Mouse (Mus musculus) fat pad, adult 2 months (tissue): Measurements from ENCODE around the gene Lgals4.
A peak's percentile ranks its signal among the peaks of the same experiment; 100 is the strongest.

Experiments
- DNase-seq: peaks from one replicate; pipeline ENCODE4 v3.0.0-alpha.2; 2011; ENCODE audit warnings: low read depth, low spot score; ENCODE audit errors: extremely low read depth

Gene Lgals4

DNA sequence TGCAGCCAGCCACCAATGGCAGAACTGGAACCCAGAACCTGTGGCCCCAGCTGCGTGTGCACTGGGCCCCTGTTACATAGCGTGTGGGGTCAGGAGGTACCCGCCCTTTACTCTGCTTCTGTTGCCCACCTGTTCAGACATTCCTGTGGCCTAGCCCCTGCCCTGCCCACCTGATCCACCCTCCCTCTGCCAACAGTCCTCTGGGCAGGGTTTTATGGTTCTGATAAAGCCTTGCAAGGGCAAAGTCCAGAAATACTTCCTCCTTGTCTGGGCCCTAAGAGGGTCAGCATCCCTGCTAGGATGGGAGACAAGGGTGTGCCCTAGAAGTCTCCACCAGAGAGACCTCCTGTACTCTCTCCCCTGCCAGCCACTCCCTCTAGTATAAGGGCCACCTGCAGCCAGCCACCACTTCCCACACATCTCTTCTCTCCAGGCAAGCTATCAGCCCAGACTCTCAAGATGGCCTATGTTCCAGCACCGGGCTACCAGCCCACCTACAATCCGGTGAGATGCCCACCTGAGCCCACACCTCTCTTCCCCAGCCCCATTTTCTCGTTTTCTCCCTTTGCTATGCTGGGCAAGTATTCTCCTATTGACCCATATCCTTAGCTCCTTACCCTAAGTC lies at the start of gene Lgals4:
TSS of gene Lgals4 (plus strand) at position 132 of the 625 bp plus-strand sequence.
- no peak for DNase-seq

DNA sequence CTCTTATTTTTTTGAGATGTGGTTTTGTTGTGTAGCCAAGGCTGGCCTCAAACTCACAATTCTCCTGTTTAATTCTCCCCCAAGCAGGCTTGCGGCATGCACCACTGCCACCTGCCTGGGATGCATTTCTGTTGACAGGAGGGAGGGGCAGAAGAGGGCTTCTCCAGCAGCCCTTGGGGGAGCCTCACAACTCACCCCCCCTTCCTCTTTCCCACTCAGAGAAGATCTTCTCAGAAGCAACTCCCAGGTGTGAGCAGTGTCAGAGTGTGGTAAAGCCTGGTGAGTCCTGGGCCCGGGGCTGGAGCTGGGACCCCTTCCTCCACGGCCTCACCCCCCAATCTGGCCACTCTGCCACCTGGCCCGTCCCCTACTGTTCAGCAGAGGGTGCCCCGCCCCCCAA lies 48.5 kb upstream of the Lgals4 start:
- DNase-seq: no peak

DNA sequence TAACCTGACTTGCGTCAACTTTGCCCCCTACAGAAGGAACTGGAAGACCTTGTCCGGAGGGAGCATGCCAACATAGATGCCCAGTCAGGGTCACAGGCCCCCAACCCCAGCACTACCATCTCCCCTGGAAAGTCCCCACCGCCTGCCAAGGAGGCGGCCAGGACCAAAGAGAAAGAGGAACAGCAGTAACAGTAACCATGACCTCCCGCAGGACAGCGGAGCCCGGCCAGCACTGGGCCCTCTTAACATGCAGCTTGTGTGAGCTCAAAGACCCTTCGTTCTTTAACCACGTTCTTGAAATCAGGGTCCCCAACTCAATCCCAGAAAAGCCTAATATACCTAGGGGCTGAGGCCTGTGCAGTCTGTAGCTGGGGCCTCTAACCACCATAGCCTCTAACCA lies 45.8 kb upstream of the Lgals4 start:
- no peak for DNase-seq

DNA sequence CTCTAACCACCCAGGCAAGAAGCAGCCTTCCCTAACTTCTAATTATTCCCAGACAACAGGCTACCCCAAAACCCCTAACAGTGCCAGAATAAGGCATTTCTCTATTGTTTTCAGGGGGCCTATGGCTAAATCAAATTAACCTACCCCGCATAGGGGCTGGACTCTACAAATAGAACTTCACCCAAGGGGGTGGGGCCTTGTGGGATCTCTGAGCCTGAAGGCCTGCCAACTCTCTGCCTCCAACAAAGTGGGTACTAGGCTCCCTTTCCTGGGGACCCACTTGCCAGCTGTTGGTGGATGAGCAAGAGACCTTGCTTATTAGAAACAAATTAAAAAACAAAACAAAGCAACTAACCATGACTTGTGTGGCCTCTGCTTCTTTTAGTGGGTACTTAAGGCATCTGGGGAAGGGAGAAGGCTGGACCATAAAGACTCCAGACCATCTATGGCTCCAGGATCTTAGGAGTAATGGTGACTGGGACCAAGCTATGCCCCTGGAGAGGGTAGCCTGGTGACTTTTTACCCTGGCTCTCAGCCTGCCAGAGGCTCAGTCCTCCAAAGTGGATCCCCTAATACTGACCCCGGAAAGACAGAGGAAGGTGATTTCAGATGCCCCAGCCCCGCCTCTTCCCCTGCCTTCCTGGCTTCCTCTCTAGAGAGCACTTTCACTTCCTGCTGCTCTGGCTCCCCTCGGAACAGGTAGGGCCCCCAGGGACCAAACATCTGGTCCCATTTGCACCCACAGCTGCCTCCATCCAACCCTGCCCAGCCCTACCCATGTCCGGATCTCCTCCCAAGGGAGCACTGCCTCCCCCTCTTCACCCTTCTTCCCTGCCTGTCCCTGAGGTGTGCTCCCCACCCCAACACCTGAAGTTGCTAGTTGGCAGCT lies 45.1 kb upstream of the Lgals4 start, which contains the start of gene Rinl:
TSS of gene Rinl (plus strand) at position 663 of the 889 bp plus-strand sequence.
- DNase-seq: no peak

DNA sequence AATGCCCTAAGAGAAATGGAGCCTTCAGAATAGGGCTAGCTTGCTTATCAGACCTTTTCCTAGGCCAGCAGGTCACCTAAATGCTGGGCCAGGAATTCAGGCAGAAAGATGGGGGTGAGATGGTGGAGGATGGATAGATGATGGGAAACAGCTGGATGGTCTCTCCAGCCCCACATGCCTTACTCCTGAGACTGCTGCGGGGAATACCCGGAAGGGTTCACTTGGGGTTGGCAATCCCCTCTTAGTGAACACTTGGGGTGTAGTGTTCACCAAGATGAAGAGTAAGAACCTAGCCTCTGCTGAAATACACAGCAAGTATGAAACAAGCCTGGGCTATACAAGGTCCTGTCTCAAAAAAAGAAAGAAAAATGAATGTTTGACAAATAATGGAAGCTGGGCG lies 44.4 kb upstream of the Lgals4 start:
- no peak for DNase-seq

DNA sequence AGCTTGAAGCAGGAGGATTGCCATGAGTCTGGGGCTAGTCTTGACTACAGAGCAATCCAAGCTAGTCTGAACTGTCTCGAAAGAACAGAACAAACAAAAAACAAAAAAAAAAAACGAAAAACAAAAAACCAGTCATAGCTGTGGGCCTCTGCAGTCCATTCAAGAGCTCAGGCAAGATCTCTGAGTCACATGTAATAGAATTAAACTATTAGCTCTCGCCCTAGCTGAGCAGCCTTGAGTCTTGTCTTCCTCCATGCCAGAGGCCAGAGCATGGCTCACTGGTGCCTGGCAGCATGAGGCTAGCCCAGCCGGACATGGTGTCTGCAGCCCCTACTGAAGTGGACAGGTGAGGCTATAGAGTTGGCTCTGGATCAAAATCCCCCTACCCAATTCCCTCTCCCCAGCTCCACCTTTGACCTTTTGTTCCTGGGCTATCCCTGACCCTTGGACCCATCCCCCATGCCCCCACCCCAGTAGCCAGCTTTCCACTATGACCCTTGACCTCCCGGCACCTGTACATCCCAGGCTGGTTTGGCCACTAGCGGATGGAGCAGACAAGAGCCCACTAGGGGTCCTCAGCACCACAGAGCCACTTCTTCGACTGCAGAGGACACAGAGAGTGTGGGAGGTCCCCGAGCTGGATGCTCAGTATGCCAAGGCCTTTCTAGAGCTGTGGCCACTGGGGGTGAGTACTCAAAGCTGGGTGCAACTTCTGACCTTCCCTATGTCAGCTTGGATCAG lies 43.4 kb upstream of the Lgals4 start:
- no peak for DNase-seq

DNA sequence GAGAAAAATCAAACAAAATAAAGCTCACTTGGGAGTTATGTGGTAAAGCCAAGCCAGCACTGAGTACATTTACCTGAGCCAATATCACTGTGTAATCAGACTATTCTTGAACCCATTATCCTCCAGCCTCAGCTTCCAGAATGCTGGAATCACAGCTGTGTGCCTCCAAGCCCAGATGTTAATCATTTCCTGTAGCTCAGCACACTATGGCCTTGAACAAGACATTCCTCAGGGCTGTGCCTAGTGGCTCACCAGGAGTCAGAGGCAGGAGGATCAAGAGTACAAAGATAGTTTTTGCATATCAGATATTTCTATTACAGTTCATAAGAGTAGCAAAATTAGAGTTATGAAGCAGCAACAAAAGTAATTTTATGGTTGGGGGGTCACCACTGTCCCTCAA lies 41.9 kb upstream of the Lgals4 start:
- no peak for DNase-seq

DNA sequence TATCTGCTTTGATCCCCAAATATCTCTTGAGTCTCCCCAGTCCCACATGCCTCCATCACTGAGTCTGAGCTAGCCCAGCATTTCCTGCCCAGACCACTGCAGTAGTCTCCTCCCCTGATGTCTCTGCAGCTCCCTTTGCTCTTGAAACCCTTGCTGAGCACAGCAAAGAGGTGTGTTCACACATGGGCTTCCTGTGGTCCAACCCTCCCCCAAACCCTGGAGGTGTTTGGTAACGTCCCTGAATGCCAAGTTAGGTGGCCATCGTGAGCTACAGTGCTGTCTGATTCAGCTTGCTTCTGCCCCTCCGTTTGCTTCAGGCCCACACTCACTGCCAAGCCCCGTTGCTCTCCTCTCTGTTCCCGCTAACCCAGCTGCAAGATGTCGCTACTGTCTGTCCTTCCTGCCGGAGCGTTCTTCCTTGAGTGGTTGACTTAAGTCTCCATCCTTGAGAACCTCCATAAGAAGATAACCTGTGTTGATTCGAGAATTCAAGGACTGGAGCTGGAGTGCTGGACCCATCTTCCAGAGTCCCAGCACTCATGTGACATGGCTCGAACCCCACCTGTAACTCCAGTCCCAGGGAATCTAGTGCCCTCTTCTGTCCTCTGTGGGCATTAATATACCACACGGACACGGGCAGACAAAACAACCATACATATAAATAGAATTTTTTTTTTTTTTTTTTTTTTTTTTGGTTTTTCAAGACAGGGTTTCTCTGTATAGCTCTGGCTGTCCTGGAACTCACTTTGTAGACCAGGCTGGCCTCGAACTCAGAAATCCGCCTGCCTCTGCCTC lies 41.1 kb upstream of the Lgals4 start:
- no peak for DNase-seq

DNA sequence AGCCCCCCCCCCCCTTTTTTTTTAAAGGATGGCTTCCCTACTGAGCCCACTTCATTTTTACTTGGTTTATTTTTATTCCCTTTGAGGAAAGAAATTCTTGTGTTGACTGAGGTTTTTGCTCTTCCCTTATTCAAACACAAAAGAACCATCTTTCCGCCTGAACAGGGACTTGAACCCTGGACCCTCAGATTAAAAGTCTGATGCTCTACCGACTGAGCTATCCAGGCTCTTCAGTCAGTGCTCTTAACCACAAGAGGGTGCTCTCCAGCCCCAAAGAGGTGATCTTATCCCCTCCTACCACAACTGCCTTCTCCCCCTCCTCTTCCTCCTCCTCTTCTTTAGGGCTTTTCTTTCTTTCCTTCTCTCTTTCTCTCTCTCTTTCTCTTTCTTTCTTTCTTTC lies 39.8 kb upstream of the Lgals4 start:
- no peak for DNase-seq

DNA sequence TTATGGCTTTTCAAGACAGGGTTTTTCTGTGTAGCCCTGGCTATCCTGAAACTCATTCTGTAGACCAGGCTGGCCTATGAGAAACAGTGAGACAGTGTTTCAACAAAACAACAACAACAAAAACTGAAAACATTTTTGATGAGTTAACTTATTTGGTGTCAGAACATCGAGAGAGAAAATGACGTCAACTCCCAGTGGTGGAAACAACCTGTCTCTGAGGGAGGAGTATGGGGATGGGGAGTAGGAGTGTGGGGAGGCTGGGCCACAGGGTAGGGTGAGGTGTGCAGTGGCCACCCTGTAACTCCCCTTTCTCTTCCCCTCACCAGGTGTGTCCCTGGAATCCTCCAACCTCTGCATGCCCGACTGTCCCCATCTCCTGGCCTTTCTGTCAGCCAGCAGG lies 39.2 kb upstream of the Lgals4 start:
- no peak for DNase-seq

DNA sequence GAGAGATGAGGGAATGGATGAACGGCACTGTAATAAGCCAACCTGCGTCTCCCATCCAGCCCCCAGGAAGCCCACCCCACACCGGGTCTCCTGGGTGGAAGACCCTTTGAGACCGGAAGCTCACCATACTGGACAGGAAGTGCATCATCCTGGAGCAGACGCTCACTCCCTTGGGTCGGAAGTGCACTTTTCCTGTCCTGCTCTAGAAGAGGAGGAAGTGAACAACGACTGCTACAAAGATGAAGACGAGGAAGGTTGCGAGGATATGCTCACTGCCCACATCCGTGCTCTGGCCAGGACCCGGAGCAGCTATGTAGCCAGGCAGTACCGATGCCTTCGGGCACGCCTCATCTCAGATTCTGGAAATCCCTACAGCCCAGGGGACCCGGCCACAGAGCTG lies 37.8 kb upstream of the Lgals4 start:
- DNase-seq: no peak

DNA sequence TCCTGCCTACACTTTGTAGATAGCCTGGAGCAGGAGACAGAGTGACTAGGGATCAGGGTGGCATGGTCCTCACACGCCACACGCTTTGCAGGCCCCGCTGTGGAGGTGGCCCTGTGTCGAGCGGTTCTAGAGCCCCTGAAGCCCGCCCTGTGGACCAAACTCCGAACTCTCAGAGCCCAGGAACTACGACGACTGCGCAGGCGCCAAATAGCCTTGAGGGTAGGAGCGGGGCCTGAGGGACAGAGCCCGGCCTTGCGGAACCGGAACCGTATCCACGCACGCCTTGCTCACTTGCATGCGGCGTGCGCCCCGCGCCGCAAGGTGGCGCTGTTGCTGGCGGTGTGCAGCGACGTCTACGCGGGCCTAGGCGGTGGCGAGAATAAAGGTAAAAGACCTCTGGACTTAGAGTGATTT lies 37.1 kb upstream of the Lgals4 start:
- no peak for DNase-seq

DNA sequence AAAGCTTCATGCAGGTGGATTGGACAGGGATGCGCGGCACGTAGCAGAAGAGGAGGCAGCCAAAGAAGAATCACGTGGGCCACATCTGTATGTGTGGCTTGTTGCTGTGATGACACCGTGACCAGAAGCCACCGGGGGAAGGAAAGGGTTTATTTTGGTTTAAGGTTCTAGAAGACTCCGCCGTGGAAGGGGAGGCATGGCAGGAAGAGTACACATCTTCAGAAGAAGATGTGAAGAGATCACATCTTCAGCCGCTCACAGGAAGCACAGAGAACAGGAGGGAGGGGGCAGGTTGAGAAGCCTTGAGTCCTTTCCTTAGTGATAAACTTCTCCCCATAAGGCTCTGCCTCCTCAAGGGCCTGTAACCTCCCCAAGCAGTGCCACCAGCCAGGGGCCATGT lies 33.7 kb upstream of the Lgals4 start:
- DNase-seq: no peak

DNA sequence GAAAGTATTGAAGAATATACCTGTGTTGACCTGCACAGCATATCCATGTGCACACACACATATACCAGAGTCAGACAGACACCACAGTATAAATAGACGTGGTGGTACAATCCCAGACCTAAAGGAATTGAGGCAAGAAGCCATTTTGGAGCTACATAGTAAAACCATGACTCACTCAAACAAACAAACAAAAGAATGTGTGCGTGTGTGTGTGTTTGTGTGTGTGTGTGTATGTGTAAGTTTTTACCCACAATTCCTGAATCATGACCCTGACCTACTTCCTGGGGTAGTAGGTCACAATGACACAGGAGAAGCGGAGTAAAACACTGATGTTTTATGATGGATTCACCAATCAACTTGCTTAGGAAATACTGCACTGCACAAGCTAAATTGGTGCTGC lies 32.2 kb upstream of the Lgals4 start:
- no peak for DNase-seq

DNA sequence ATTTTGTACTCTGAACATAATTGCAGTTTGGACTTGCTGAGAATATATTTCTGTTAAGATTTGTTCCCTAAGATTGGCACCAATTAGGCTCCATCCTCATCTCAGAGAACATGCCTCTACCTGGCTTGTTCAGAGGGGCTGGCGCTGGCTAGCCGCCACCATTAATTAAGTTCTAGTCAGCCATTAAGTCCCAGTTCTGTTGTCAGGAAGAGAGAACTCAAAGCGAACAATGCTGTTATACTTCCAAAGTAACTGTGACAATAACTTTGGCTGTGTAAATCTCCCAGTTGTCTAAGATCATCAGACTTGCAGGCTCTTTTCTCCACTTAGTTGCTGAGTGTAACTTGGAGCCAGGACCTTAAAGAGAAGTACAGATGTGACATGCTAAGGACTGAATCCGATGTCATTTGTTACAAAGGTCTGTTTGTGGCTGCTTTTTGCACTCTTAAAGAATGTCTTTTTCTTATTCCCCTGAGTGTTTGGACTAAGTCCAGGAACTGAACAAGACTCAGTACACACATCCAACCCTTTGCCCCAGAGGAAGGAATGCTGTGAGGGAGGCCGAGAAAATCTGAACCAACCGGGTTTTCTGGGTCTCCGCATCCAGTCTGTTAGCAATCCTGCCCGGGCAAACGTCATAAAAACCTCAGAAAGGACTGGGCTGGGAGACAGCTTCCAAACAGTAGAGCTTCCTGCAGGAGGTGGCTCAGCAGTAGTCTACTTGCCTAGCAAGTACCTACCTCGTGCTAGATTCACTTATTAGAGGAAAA lies 31.6 kb upstream of the Lgals4 start:
- DNase-seq: peak; percentile 91

DNA sequence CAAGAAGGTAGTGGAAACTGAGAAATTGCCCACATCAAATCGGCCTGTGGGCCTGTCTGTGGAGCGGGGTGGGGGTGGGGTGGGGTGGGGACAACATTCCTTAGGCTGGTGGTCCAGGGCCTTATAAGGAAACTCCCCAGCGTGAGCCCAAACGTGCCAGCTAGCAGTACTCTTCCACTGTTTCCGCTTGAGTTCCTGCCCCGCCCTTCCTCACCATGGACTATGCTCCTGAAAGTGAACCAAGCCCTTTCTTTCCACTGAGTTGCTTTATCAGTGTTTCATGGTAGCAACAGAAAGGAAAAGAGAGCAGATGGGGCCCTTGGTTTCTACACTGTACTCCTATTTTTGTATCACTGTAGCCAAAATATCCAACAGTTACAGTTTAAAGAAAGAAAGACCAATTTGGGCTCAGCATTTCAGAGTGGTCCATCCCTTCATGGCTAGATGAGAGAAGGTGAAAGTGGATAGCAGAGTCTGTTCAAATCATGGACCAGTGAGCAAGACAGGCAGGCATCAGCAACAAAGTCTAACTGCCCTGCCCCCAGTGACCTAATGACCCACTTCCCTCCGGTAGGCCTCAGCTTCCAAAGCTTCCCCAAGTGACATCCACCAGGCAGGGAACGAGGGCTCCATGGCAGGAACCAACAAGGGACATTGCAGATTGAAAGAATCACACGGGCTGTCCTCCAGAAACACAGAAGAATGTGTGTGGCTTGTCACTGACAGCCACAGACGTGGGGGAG lies 30.6 kb upstream of the Lgals4 start:
- no peak for DNase-seq

DNA sequence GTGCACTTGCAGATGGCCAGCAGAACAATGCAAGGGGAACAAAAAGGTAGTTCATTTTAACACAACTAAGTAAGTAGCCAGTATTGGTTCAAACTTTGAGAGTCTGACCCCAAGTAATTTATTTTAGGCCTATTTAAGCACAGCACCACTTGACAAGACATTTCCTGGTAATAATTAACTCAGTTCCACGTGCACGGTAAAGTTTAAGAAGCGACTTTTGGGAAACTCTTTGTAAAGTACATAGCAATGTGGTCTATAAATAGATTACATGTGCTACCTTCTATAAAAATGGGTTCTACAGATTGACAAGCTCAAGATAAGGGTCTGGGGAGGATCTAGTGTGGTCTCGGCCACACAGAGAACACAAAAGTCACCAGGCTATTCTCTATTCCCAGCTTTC lies 29.9 kb upstream of the Lgals4 start:
- no peak for DNase-seq

DNA sequence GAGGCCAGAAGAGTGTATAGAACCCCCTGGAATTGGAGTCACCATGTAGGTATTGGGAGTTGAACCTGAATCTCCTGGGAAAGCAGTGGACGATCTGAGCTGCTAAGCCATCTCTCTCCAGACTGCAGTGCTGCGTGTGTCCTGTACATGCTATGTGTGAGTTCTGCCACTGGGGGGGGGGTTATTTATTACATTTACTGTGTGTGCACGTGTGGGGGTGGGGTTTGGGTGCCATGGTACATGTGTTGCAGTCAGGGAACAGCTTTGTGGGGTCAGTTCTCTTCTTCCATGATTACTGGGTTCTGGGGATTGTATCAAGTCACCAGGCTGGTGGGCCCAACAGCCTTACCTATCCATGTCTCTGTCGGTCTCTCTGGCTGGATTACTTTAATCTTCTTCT lies 26.8 kb upstream of the Lgals4 start:
- DNase-seq: no peak

DNA sequence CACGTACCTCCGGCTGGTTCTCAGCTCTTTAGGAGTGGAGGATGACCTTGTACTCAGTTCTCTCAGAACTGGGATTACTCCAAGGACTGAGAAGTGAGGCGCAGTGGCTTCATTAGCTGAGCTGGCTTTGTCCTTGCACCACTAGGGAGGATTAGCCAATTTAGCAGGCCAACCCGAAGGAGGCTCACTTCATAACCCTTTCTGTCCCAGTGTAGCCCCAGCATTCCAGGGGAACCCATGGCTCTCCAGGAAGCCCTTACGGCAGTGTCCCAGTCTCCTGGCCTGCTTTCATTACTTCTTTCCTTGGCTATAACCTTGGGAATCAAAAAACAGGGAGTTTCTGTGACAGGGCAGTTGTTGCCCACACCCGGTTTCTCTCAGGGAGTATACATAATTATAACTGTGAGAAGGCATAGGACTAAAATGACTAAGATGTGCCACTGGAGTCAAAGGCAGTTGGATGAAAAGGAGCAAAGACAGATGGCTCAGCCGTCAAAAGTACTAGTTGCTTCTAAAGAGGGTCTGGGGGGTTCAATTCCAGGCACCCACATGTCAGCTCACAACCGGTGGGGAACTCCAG lies 25.9 kb upstream of the Lgals4 start:
- DNase-seq: no peak
